Mouse (Mus musculus) adrenal gland (tissue): ENCODE measurements around the gene Pced1b.
"Not testable (repeated sequence)": the region's sequence is repeated elsewhere in the genome, so short reads cannot be mapped to it uniquely, and the experiment has no call there.

Experiments used
- intact Hi-C: fragments of 180-260 bp; cut with DNase I; formaldehyde crosslinking; loops from one replicate; pipeline ENCODE4 v1.15.1; 2025

Pced1b gene

GRCm38 (mm10) chr15:97369144-97369543 lies 122.2 kb downstream of the Pced1b start:
- intact Hi-C loops: no loop called here

- intact Hi-C loops: loop anchor here (10.0 kb wide), 1 partner anchor 126 kb away; the partner anchor contains the start of genes Amigo2 and Pced1b
These were observed 124.0 kb downstream of the Pced1b start for GRCm38 (mm10) chr15:97370880-97371279.

- intact Hi-C loops: loop anchor here (10.0 kb wide), 1 partner anchor 127 kb away; the partner anchor contains the start of genes Amigo2 and Pced1b
These were observed 125.1 kb downstream of the Pced1b start for GRCm38 (mm10) chr15:97372043-97372442.

- intact Hi-C loops: loop anchor here (10.0 kb wide), 1 partner anchor 128 kb away; the partner anchor contains the start of genes Amigo2 and Pced1b
These were observed 125.8 kb downstream of the Pced1b start for GRCm38 (mm10) chr15:97372611-97373131.

- intact Hi-C loops: loop anchor here (10.0 kb wide), 1 partner anchor 129 kb away; the partner anchor contains the start of genes Amigo2 and Pced1b
These were observed 126.5 kb downstream of the Pced1b start for GRCm38 (mm10) chr15:97373203-97374084.

GRCm38 (mm10) chr15:97374085-97374844 lies 127.4 kb downstream of the Pced1b start:
- intact Hi-C loops: loop anchor here (10.0 kb wide), 1 partner anchor 129 kb away; the partner anchor contains the start of genes Amigo2 and Pced1b

GRCm38 (mm10) chr15:97374845-97375720 lies 128.2 kb downstream of the Pced1b start:
- intact Hi-C loops: loop anchor here (10.0 kb wide), 1 partner anchor 130 kb away; the partner anchor contains the start of genes Amigo2 and Pced1b

GRCm38 (mm10) chr15:97376081-97376742 lies 129.3 kb downstream of the Pced1b start:
- intact Hi-C loops: loop anchor here (10.0 kb wide), 1 partner anchor 131 kb away; the partner anchor contains the start of genes Amigo2 and Pced1b

GRCm38 (mm10) chr15:97376792-97377222 lies 129.9 kb downstream of the Pced1b start:
- intact Hi-C loops: loop anchor here (10.0 kb wide), 1 partner anchor 132 kb away; the partner anchor contains the start of genes Amigo2 and Pced1b

- intact Hi-C loops: loop anchor here (10.0 kb wide), 1 partner anchor 133 kb away; the partner anchor contains the start of genes Amigo2 and Pced1b
These were observed 131.2 kb downstream of the Pced1b start for GRCm38 (mm10) chr15:97378061-97378460.

GRCm38 (mm10) chr15:97379489-97380304 lies 132.8 kb downstream of the Pced1b start:
- intact Hi-C loops: loop anchor here (10.0 kb wide), 1 partner anchor 135 kb away; the partner anchor contains the start of genes Amigo2 and Pced1b

GRCm38 (mm10) chr15:97382567-97382966 lies 135.7 kb downstream of the Pced1b start:
- intact Hi-C loops: no loop called here

- intact Hi-C loops: no loop called here
These were observed 136.7 kb downstream of the Pced1b start for GRCm38 (mm10) chr15:97383523-97384141.

- intact Hi-C loops: no loop called here
These were observed 137.5 kb downstream of the Pced1b start for GRCm38 (mm10) chr15:97384170-97385018.

GRCm38 (mm10) chr15:97385174-97385573 lies 138.3 kb downstream of the Pced1b start:
- intact Hi-C loops: not testable (repeated sequence)

- intact Hi-C loops: no loop called here
These were observed 140.9 kb downstream of the Pced1b start for GRCm38 (mm10) chr15:97387793-97388192.

GRCm38 (mm10) chr15:97389577-97389976 lies 142.7 kb downstream of the Pced1b start:
- intact Hi-C loops: no loop called here
